Mouse (Mus musculus): ENCODE results near the gene Ube2j1.

Ube2j1 gene

GRCm38 (mm10) chr4:33075776-33076524 lies 44.7 kb downstream of the Ube2j1 start:
- no peak for TF ChIP-seq GATA4 (IDR thresholded peaks at IDR 0.05; ENCODE audit: insufficient replicate concordance, low read length)

GRCm38 (mm10) chr4:33077161-33077560 lies 45.9 kb downstream of the Ube2j1 start:
- no peak for TF ChIP-seq GATA4 (IDR thresholded peaks at IDR 0.05; ENCODE audit: insufficient replicate concordance, low read length)

- TF ChIP-seq GATA4 (IDR thresholded peaks at IDR 0.05; ENCODE audit: insufficient replicate concordance, low read length), result no peak
Observed at GRCm38 (mm10) chr4:33077724-33078123, 46.5 kb downstream of the Ube2j1 start.

GRCm38 (mm10) chr4:33078492-33078891 lies 47.3 kb downstream of the Ube2j1 start:
- no peak for TF ChIP-seq GATA4 (IDR thresholded peaks at IDR 0.05; ENCODE audit: insufficient replicate concordance, low read length)

GRCm38 (mm10) chr4:33099118-33099694 lies 68.0 kb downstream of the Ube2j1 start:
- no peak for TF ChIP-seq GATA4 (IDR thresholded peaks at IDR 0.05; ENCODE audit: insufficient replicate concordance, low read length)
